Mouse (Mus musculus) heart, embryonic 16.5 days (tissue): ENCODE results near the gene Paqr5. TPM values are rescaled to one million over a fixed set of nuclear protein-coding genes. Genes with fewer than 3 reads are reported as not detected.

Experiments
- ATAC-seq: fragments of 200-750 bp; cut with Nextera tagmentation; replicated peaks from 2 replicates; pipeline ENCODE4 v1.8.0; 2017; ENCODE audit warnings: moderate number of reproducible peaks; ENCODE audit not compliant: insufficient read depth, low FRiP score; ENCODE audit errors: extremely low read depth
- H3K27ac ChIP-seq: fragments of 300-500 bp; sonication (generic); 2 replicates; pipeline ENCODE4 v1.5.1; 2014; ENCODE audit warnings: mild to moderate bottlenecking, low read length, control low read depth, moderate library complexity
- H3K27me3 ChIP-seq: fragments of 300-500 bp; sonication (generic); 2 replicates; pipeline ENCODE4 v1.6.1; 2014; ENCODE audit warnings: low read length, mixed read lengths; ENCODE audit not compliant: control insufficient read depth, insufficient read depth
- H3K36me3 ChIP-seq: fragments of 300-500 bp; sonication (generic); 2 replicates; pipeline ENCODE4 v1.6.1; 2014; ENCODE audit not compliant: control insufficient read depth, insufficient read depth
- H3K4me1 ChIP-seq: fragments of 300-500 bp; sonication (generic); 2 replicates; pipeline ENCODE4 v1.6.1; 2014; ENCODE audit warnings: low read length, mixed read lengths; ENCODE audit not compliant: control insufficient read depth, insufficient read depth
- H3K4me2 ChIP-seq: fragments of 300-500 bp; sonication (generic); 2 replicates; pipeline ENCODE4 v1.6.1; 2014; ENCODE audit warnings: low read depth, mild to moderate bottlenecking, control low read depth, low read length
- H3K4me3 ChIP-seq: fragments of 300-500 bp; sonication (generic); 2 replicates; pipeline ENCODE4 v1.5.1; 2014; ENCODE audit warnings: mild to moderate bottlenecking, control low read depth, low read length
- H3K9ac ChIP-seq: fragments of 300-500 bp; sonication (generic); 2 replicates; pipeline ENCODE4 v1.6.1; 2014; ENCODE audit warnings: low read length, control low read depth
- H3K9me3 ChIP-seq: fragments of 300-500 bp; sonication (generic); replicated peaks from 2 replicates; pipeline ENCODE4 v1.6.1; 2016; ENCODE audit warnings: low read length; ENCODE audit not compliant: control insufficient read depth
- WGBS: fragments of 180-500 bp; shearing (Covaris S2); extraction: QIAGEN DNeasy Blood & Tissue Kit; methylation state at CpG from one replicate; pipeline ENCODE4 v1.1.7; 2014; 5-methylcytosine and 5-hydroxymethylcytosine counted together
- polyA plus RNA-seq: library from polyadenylated mRNA; unstranded; fragments of >200 nt; fragmentation: Nextera tagmentation; extraction: Ambion mirVana; gene quantifications from 2 replicates; pipeline ENCODE4 v1.2.1, GENCODE M21; 2015

The Paqr5 gene
- polyA plus RNA-seq, 1 experiment from 2014 or later, result 1.3 TPM

GRCm38 (mm10) chr9:61904201-61904600 lies 122.5 kb downstream of the Paqr5 start:
- Histone ChIP-seq H3K9ac (no peak overlapping the region), H3K4me2 (no peak overlapping the region), H3K27ac (no peak overlapping the region), H3K27me3 (peaks cover 26% of the 10 kb centered on the region), H3K36me3 (no peaks in the 10 kb centered on the region), H3K4me1 (no peaks in the 10 kb centered on the region), H3K9me3 (no peaks in the 10 kb centered on the region), H3K4me3 (no peak overlapping the region)
- ATAC-seq, result no peak
- 29% methylated on average over 7 of the region's 7 CpGs for WGBS

Other genes starting within 250 kb of the Paqr5 start
- 895 and 907 TPM in 2 replicates for gene Rplp1, start 112.3 kb downstream of the Paqr5 start, polyA plus RNA-seq
- 77.8 and 84.0 TPM in 2 replicates for gene Kif23, start 80.1 kb downstream of the Paqr5 start, polyA plus RNA-seq
- gene Glce, start 95.8 kb upstream of the Paqr5 start, polyA plus RNA-seq, result 8.7 and 9.2 TPM in 2 replicates